Mouse (Mus musculus): ENCODE results near the gene Tpgs1. TPM values are rescaled to one million over a fixed set of nuclear protein-coding genes. Genes with fewer than 3 reads are reported as not detected.

Tpgs1 gene
- polyA plus RNA-seq, 1 experiment from 2014 or later, result 59.7 TPM

DNA sequence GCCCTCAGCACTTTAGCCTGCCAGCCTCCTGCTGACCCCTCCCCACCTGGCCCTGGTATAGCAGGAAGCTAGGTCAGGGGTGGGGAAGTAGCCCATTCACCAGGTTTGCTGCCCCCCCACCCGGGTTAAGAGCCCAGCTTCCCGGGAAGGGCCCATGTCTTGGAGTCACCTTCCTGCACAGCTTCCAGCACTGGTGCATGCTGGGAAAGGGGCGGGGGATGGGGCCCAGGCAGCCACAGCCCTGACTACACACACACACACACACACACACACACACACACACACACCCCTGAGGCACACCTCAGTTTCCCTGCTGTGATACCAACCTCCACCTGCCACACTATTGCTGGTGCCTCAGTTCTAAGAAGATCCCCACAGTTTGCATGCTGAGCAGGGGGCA is 7.3 kb upstream of the Tpgs1 start:
- Histone ChIP-seq H3K36me3 (ENCODE audit: control insufficient read depth, insufficient read depth, low read length) (no peaks in the 10 kb centered on the region), H3K4me3 (ENCODE audit: low read depth, low read length) (no peak overlapping the region), H3K9ac (ENCODE audit: low read length) (no peak overlapping the region), H3K4me1 (replicated peaks; ENCODE audit: control insufficient read depth, insufficient read depth, low read length) (no peaks in the 10 kb centered on the region), H3K4me2 (ENCODE audit: low read depth, low read length, severe bottlenecking) (no peak overlapping the region), H3K27me3 (ENCODE audit: control insufficient read depth, insufficient read depth, low read length) (no peaks in the 10 kb centered on the region), H3K27ac (ENCODE audit: low read depth, low read length) (no peak overlapping the region), H3K9me3 (ENCODE audit: control insufficient read depth, low read length) (no peaks in the 10 kb centered on the region)
- no peak for DNase-seq (ENCODE audit: low spot score)
- no peak for ATAC-seq (replicated peaks; ENCODE audit: low FRiP score)
- WGBS, result 50% methylated on average over 3 of the region's 3 CpGs

DNA sequence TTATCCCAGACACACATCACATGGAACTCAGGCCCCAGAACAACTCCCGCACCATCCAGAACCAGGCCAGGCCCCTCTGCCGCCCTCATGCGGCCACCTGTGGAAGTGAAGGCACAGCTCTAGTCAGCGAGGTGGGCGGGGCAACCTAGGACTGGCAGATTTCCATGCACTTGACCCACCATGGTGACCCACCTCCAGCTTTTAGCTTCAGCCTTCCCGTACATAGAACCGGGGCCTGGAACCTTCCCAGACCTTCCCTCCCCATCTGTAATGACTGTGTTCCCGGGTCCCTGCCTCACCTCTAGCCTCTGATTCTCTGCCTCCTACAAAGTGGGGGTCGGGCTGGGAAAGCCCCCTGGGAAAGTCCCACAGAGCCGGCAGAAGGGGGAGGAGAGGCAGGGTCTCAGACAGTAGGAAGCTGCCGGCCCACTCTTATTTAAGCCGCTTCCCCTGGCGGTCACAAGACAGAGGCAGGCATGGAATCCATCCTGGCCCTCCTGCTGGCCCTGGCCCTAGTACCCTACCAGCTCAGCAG is 5.0 kb upstream of the Tpgs1 start, which contains the start of gene Madcam1:
TSS of gene Madcam1 (plus strand) at position 429 of the 535 bp plus-strand sequence.
- 10% methylated on average over 13 of the region's 13 CpGs for WGBS
- peak; percentile 17; the same call in 1 of the 2 replicates for ATAC-seq (replicated peaks; ENCODE audit: low FRiP score)
- Histone ChIP-seq H3K36me3 (ENCODE audit: control insufficient read depth, insufficient read depth, low read length) (no peaks in the 10 kb centered on the region), H3K27ac (ENCODE audit: low read depth, low read length) (no peak within 1 kb of the TSS), H3K4me3 (ENCODE audit: low read depth, low read length) (no peak within 1 kb of the TSS), H3K4me2 (ENCODE audit: low read depth, low read length, severe bottlenecking) (no peak within 1 kb of the TSS), H3K27me3 (ENCODE audit: control insufficient read depth, insufficient read depth, low read length) (no peaks in the 10 kb centered on the region), H3K4me1 (replicated peaks; ENCODE audit: control insufficient read depth, insufficient read depth, low read length) (peaks cover 4% of the 10 kb centered on the region; the same call in 1 of the 2 replicates), H3K9ac (ENCODE audit: low read length) (no peak within 1 kb of the TSS), H3K9me3 (ENCODE audit: control insufficient read depth, low read length) (no peaks in the 10 kb centered on the region)
- DNase-seq (ENCODE audit: low spot score), result peak; percentile 91

DNA sequence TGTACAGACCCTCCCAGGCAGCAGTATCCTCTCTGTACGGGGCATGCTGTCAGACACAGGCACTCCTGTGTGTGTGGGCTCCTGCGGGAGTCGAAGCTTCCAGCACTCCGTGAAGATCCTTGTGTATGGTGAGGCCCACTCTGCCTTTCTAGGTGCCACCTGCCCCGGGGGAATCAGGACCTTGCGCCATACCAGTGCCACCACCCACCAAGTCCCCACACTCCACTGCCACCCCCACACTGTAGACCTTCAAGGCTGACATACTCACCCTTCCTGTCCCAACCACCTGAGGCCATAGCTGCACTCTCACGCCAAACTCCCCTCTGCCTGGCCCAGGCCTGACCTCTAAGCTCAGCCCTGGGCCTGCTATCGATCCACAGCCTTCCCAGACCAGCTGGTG is 4.1 kb upstream of the Tpgs1 start:
- WGBS, result 83% methylated on average over 8 of the region's 8 CpGs
- no peaks in the 10 kb centered on the region for H3K27me3 ChIP-seq (ENCODE audit: control insufficient read depth, insufficient read depth, low read length)
- no peaks in the 10 kb centered on the region for H3K9me3 ChIP-seq (ENCODE audit: control insufficient read depth, low read length)
- H3K4me2 ChIP-seq (ENCODE audit: low read depth, low read length, severe bottlenecking), result no peak overlapping the region
- no peaks in the 10 kb centered on the region for H3K36me3 ChIP-seq (ENCODE audit: control insufficient read depth, insufficient read depth, low read length)
- H3K9ac ChIP-seq (ENCODE audit: low read length), result no peak overlapping the region
- ATAC-seq (replicated peaks; ENCODE audit: low FRiP score) (no peak), DNase-seq (ENCODE audit: low spot score) (no peak)
- peaks cover 4% of the 10 kb centered on the region; the same call in 1 of the 2 replicates for H3K4me1 ChIP-seq (replicated peaks; ENCODE audit: control insufficient read depth, insufficient read depth, low read length)
- no peak overlapping the region for H3K4me3 ChIP-seq (ENCODE audit: low read depth, low read length)
- H3K27ac ChIP-seq (ENCODE audit: low read depth, low read length), result no peak overlapping the region

DNA sequence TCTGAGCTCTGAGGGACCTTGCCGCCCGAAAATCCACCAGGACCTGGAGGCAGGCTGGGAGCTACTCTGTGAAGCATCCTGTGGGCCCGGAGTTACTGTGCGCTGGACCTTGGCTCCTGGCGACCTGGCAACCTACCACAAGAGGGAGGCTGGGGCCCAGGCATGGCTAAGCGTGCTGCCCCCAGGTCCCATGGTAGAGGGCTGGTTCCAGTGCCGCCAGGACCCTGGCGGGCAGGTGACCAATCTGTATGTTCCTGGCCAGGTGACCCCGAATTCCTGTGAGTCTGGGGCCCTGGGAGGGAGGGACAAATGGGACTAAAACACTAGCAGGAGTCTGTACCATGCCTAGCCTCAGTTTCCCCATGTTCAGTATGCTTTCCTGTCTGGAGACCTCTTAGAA is 2.7 kb upstream of the Tpgs1 start:
- no peaks in the 10 kb centered on the region for H3K36me3 ChIP-seq (ENCODE audit: control insufficient read depth, insufficient read depth, low read length)
- no peak for ATAC-seq (replicated peaks; ENCODE audit: low FRiP score)
- H3K27ac ChIP-seq (ENCODE audit: low read depth, low read length), result no peak overlapping the region
- H3K9me3 ChIP-seq (ENCODE audit: control insufficient read depth, low read length), result no peaks in the 10 kb centered on the region
- H3K4me2 ChIP-seq (ENCODE audit: low read depth, low read length, severe bottlenecking), result no peak overlapping the region
- 76% methylated on average over 9 of the region's 9 CpGs for WGBS
- DNase-seq (ENCODE audit: low spot score), result no peak
- H3K4me1 ChIP-seq (replicated peaks; ENCODE audit: control insufficient read depth, insufficient read depth, low read length), result peaks cover 13% of the 10 kb centered on the region
- no peak overlapping the region for H3K9ac ChIP-seq (ENCODE audit: low read length)
- no peaks in the 10 kb centered on the region for H3K27me3 ChIP-seq (ENCODE audit: control insufficient read depth, insufficient read depth, low read length)
- H3K4me3 ChIP-seq (ENCODE audit: low read depth, low read length), result no peak overlapping the region

DNA sequence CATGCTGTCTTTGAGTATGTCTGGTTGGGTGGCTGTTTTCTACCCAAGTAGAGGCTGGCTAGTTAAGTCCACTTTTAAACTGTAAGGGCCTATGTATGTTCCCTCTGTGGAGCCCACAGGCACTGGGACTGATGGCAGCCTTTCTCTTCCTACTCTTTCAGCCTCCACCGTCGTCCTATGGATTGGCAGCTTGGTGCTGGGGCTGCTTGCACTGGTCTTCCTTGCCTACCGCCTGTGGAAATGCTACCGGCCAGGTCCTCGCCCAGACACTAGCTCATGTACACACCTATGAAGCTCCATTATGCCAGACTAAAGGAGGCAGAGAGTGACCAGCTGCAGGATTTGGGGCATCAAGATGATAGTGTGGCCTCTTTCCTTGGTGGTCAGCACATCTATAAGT is 1.1 kb upstream of the Tpgs1 start:
- H3K4me1 ChIP-seq (replicated peaks; ENCODE audit: control insufficient read depth, insufficient read depth, low read length), result peaks cover 13% of the 10 kb centered on the region
- H3K27ac ChIP-seq (ENCODE audit: low read depth, low read length), result no peak overlapping the region
- no peak overlapping the region for H3K4me3 ChIP-seq (ENCODE audit: low read depth, low read length)
- no peaks in the 10 kb centered on the region for H3K27me3 ChIP-seq (ENCODE audit: control insufficient read depth, insufficient read depth, low read length)
- peak overlapping the region; percentile 9; the same call in 1 of the 2 replicates for H3K9ac ChIP-seq (ENCODE audit: low read length)
- H3K36me3 ChIP-seq (ENCODE audit: control insufficient read depth, insufficient read depth, low read length), result no peaks in the 10 kb centered on the region
- no peaks in the 10 kb centered on the region for H3K9me3 ChIP-seq (ENCODE audit: control insufficient read depth, low read length)
- 79% methylated on average over 5 of the region's 5 CpGs for WGBS
- DNase-seq (ENCODE audit: low spot score) (no peak), ATAC-seq (replicated peaks; ENCODE audit: low FRiP score) (no peak)
- peak overlapping the region; percentile 86; the same call in 1 of the 2 replicates for H3K4me2 ChIP-seq (ENCODE audit: low read depth, low read length, severe bottlenecking)

DNA sequence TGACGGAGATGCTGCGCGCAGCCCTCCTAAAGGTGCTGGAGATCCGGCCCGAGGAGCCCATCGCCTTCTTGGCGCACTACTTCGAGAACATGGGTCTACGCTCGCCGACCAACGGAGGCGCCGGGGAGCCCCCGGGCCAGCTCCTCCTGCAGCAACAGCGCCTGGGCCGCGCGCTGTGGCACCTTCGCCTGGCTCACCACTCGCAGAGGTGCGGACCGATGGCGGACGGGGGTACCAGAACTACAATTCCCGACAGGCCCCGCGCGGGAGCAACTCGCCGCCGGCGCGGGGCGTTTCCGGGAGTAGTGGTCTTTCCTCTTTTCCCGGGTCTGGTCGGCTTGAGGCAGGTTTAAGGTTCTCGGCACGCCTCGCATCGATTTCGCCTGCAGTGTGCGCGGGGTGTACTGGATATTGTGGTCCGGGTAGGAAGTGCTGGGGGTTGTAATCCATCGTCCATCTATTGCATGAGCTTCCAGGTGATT is 448 bp downstream of the Tpgs1 start:
- H3K4me2 ChIP-seq (ENCODE audit: low read depth, low read length, severe bottlenecking), result peak overlapping the region; percentile 86
- no peaks in the 10 kb centered on the region for H3K9me3 ChIP-seq (ENCODE audit: control insufficient read depth, low read length)
- H3K27ac ChIP-seq (ENCODE audit: low read depth, low read length), result peak overlapping the region; percentile 94
- H3K9ac ChIP-seq (ENCODE audit: low read length), result peak overlapping the region; percentile 95
- ATAC-seq (replicated peaks; ENCODE audit: low FRiP score) (peak; percentile 67), DNase-seq (ENCODE audit: low spot score) (peak; percentile 90)
- WGBS, result under 1% methylated on average over 43 of the region's 47 CpGs
- peak overlapping the region; percentile 98 for H3K4me3 ChIP-seq (ENCODE audit: low read depth, low read length)
- no peaks in the 10 kb centered on the region for H3K36me3 ChIP-seq (ENCODE audit: control insufficient read depth, insufficient read depth, low read length)
- peaks cover 13% of the 10 kb centered on the region for H3K4me1 ChIP-seq (replicated peaks; ENCODE audit: control insufficient read depth, insufficient read depth, low read length)
- H3K27me3 ChIP-seq (ENCODE audit: control insufficient read depth, insufficient read depth, low read length), result no peaks in the 10 kb centered on the region

DNA sequence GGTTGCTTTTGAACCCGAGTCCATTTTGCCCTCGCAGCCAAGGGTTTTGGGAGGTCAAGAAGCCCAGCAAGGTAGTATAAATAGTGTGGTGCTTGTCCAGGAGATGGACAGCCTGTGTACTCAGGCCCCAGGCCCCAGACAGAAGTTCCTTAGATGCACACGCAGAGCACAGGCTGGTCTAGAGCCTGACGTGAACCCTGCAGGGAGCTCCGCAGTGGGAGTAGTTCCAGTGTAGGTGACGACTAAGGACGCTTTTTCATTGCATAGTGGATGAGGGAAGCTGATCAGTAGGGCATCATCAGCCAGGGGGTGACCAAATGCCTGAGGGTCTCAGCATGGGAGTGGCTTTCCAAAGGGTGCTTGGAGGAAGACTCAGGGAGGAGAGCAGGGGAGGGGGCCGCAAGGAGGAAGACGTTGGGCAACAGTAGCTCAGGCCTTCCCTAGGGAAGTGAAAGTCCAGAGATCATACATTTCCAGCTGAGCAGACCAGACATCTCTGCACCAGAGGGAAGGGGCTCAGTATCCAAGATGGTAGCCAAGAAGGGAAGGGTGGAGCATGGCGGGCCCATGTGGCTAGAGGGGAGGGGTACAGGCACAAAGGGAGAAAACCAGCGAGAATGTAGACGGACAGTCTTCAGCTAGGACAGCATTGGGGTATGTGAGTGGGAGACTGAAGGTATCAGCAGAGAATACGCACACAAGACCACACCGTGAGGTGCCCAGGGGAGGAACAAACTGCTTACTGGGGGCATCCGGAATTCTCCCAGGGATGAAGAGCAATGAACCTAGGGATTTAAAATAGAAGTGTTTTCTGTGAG is 1.1 kb downstream of the Tpgs1 start:
- H3K27ac ChIP-seq (ENCODE audit: low read depth, low read length), result peak overlapping the region; percentile 94; the same call in 1 of the 2 replicates
- H3K36me3 ChIP-seq (ENCODE audit: control insufficient read depth, insufficient read depth, low read length), result no peaks in the 10 kb centered on the region; the same call in 1 of the 2 replicates
- H3K9me3 ChIP-seq (ENCODE audit: control insufficient read depth, low read length), result no peaks in the 10 kb centered on the region
- peak; percentile 14; the same call in 1 of the 2 replicates for ATAC-seq (replicated peaks; ENCODE audit: low FRiP score)
- H3K9ac ChIP-seq (ENCODE audit: low read length), result peak overlapping the region; percentile 95
- peak overlapping the region; percentile 86 for H3K4me2 ChIP-seq (ENCODE audit: low read depth, low read length, severe bottlenecking)
- no peak for DNase-seq (ENCODE audit: low spot score)
- H3K27me3 ChIP-seq (ENCODE audit: control insufficient read depth, insufficient read depth, low read length), result no peaks in the 10 kb centered on the region
- H3K4me3 ChIP-seq (ENCODE audit: low read depth, low read length), result peak overlapping the region; percentile 98
- peaks cover 13% of the 10 kb centered on the region for H3K4me1 ChIP-seq (replicated peaks; ENCODE audit: control insufficient read depth, insufficient read depth, low read length)
- 30% methylated on average over 15 of the region's 15 CpGs for WGBS

DNA sequence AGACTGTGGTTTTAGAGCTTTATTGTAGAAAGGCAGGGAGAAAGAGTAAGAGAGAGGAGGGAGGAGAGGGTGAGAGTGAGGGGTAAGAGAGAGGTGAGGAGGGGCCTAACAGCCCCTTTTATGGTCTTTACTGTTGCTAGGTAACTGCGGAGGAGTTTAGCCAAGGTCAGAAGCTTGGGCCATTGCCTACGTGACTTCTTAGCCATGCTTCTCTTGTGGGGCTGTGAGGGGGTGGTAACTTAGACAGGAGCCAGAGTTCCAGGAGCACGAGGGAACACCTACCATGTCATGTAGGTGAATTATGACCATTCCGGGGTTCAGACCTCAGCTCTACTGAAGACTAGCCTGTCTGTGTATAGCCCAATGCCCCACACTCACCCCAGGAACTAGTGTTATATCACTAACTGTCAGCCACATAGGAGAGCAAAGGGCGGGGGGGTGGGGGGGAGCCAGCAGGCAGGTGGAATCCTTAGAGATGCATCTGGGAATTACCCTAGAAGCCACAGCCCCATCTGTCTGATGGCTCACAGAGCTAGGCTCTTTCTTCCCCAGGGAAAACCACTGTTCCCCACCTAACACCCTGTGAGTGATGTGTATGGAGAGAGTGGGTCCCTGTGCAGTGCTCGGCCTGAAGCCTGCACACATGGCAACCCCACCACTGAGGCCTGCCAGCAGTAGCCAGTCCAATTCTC is 2.4 kb downstream of the Tpgs1 start:
- DNase-seq (ENCODE audit: low spot score) (no peak), ATAC-seq (replicated peaks; ENCODE audit: low FRiP score) (no peak)
- Histone ChIP-seq H3K4me1 (replicated peaks; ENCODE audit: control insufficient read depth, insufficient read depth, low read length) (peaks cover 13% of the 10 kb centered on the region), H3K4me2 (ENCODE audit: low read depth, low read length, severe bottlenecking) (no peak overlapping the region), H3K9ac (ENCODE audit: low read length) (no peak overlapping the region), H3K27me3 (ENCODE audit: control insufficient read depth, insufficient read depth, low read length) (no peaks in the 10 kb centered on the region), H3K36me3 (ENCODE audit: control insufficient read depth, insufficient read depth, low read length) (no peaks in the 10 kb centered on the region; the same call in 1 of the 2 replicates), H3K9me3 (ENCODE audit: control insufficient read depth, low read length) (no peaks in the 10 kb centered on the region), H3K4me3 (ENCODE audit: low read depth, low read length) (no peak overlapping the region), H3K27ac (ENCODE audit: low read depth, low read length) (no peak overlapping the region)
- WGBS, result 74% methylated on average over 6 of the region's 6 CpGs
